Mouse (Mus musculus): ENCODE results near the gene Commd3. TPM values are rescaled to one million over a fixed set of nuclear protein-coding genes. Genes with fewer than 3 reads are reported as not detected.

The Commd3 gene
- polyA plus RNA-seq, 1 experiment, result 121 TPM

DNA sequence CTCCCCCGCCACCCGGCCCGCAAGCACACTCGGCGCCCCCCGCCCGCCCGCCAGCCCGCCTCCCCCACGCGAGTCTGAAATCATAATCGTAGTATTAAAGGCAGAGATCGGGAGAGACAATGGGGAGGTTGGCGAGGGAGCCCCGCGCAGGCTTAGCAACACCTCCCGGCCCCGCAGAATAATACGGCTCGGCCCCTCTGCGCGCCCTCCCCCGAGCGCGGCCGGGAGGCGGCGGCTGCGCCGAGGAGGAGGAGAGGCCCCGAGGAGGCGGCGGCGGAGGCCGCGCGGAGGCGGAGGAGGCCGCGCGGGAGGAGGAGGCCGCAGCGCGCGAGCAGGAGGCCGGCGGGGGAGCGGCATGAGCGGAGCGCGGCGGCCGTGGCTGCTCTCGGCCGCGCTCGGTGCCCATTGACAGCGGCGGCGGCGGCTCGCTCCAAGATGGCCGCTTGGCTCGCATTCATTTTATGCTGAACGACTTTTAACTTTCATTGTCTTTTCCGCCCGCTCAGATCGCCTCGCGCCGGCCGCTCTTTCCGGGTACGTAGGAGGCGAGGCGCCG, 4.8 kb downstream of the Commd3 start, which contains the start of gene Bmi1:
TSS of gene Bmi1 (plus strand) at position 83 of the 556 bp plus-strand sequence.
- Histone ChIP-seq H3K4me2 (ENCODE audit: low read depth) (peak within 1 kb of the TSS; percentile 85), H3K4me3 (peak within 1 kb of the TSS; percentile 60), H3K79me2 (ENCODE audit: control insufficient read depth, insufficient read depth) (peaks cover 45% of the 10 kb centered on the region), H3K27me3 (ENCODE audit: control insufficient read depth, insufficient read depth, insufficient read length) (no peaks in the 10 kb centered on the region), H3ac (ENCODE audit: control insufficient read depth, insufficient read length) (peak within 1 kb of the TSS; percentile 62), H3K36me3 (ENCODE audit: control insufficient read depth, insufficient read depth) (peaks cover 3% of the 10 kb centered on the region)
- TF ChIP-seq MYOD1 (IDR thresholded peaks at IDR 0.05; ENCODE audit: control insufficient read depth in 1 of 3, insufficient read length in 2 of 3, low read depth in 2 of 3), result no peak
- peak; percentile 48 for TF ChIP-seq POLR2AphosphoS2 (IDR thresholded peaks at IDR 0.05; ENCODE audit: insufficient read length, low read depth)
- TF ChIP-seq POLR2A (IDR thresholded peaks at IDR 0.05; ENCODE audit: insufficient read length, low read depth), result peak; percentile 48
- no peak for TF ChIP-seq SRF (IDR thresholded peaks at IDR 0.05; ENCODE audit: control insufficient read depth, insufficient read length, low read depth)
- no peak for TF ChIP-seq MAX (IDR thresholded peaks at IDR 0.05; ENCODE audit: low read depth)

DNA sequence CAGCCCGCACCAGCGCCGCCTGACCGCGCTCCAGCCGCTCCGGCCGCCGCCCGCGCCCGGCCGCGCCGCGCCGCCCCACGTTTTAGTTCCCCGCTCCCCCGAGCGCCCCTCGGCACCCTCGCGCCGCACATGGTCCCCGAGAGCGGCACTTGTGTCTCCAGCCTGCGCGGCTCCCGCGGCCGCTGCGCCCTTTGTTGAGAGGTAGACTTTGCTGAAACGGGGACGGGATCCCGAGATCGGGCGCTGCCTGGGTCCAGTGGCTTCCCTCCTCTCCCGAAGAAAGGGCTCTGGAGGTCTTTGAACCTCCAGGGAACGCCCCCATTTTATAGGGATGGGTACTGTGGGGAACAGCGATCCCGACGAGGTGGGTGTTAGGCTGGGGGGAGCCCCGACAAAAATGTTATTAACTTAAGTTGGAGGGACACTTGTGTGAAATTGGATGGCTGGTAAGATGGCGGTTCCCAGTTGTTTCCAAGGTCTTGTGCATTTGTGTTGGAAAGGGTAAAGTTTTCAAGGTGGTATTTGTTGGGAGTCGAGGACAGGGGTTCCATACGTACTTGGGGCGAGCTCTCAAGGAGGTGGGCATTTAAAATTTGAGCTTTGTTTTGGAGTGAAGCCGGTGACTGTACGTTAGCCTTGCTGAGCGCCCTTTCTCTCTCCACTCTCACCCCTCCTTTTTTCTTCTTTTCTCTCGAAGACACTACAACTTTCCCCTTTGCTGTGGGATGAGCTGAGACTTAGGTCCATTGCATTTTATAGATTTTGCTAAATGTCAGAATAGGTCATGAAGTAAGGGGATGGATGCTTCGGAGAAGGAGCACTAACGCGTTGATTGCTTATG, 5.7 kb downstream of the Commd3 start:
- no peak for TF ChIP-seq TCF12 (IDR thresholded peaks at IDR 0.05; ENCODE audit: insufficient read depth, poor library complexity, severe bottlenecking)
- peak; percentile 22 for TF ChIP-seq POLR2A (IDR thresholded peaks at IDR 0.05; ENCODE audit: insufficient read length, low read depth)
- Histone ChIP-seq H3ac (ENCODE audit: control insufficient read depth, insufficient read length) (peak overlapping the region; percentile 62), H3K79me2 (ENCODE audit: control insufficient read depth, insufficient read depth) (peaks cover 41% of the 10 kb centered on the region), H3K4me3 (peak overlapping the region; percentile 60), H3K27me3 (ENCODE audit: control insufficient read depth, insufficient read depth, insufficient read length) (no peaks in the 10 kb centered on the region), H3K36me3 (ENCODE audit: control insufficient read depth, insufficient read depth) (peaks cover 8% of the 10 kb centered on the region), H3K4me2 (ENCODE audit: low read depth) (peak overlapping the region; percentile 85)

DNA sequence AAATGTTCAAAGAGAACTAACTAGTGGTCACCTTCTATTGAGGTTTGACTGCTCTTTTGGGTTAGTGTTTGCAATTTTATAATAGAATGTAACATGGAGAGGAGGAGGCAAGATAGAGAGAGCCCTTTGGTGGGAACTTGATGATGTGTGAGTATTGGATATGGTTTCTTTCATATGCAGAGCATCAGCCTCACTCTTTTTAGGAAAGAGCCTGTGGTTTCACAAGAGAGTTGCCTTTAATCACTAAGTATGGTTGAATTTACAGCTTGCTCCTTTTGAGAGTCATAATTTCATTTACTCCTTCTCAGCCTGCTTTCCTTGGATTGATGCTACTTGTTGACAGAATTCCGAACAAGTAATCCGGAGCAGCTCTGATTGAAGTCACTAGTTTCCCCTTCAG, 7.5 kb downstream of the Commd3 start:
- Histone ChIP-seq H3K36me3 (ENCODE audit: control insufficient read depth, insufficient read depth) (peaks cover 27% of the 10 kb centered on the region), H3K79me2 (ENCODE audit: control insufficient read depth, insufficient read depth) (peaks cover 30% of the 10 kb centered on the region), H3ac (ENCODE audit: control insufficient read depth, insufficient read length) (no peak overlapping the region), H3K4me3 (no peak overlapping the region), H3K27me3 (ENCODE audit: control insufficient read depth, insufficient read depth, insufficient read length) (no peaks in the 10 kb centered on the region), H3K4me2 (ENCODE audit: low read depth) (no peak overlapping the region)
- TF ChIP-seq MYOD1 (IDR thresholded peaks at IDR 0.05; ENCODE audit: control insufficient read depth in 1 of 3, insufficient read length in 2 of 3, low read depth in 2 of 3) (no peak), POLR2A (IDR thresholded peaks at IDR 0.05; ENCODE audit: insufficient read length, low read depth) (no peak), TCF12 (IDR thresholded peaks at IDR 0.05; ENCODE audit: insufficient read depth, poor library complexity, severe bottlenecking) (no peak), SRF (IDR thresholded peaks at IDR 0.05; ENCODE audit: control insufficient read depth, insufficient read length, low read depth) (no peak), MAX (IDR thresholded peaks at IDR 0.05; ENCODE audit: low read depth) (no peak), POLR2AphosphoS2 (IDR thresholded peaks at IDR 0.05; ENCODE audit: insufficient read length, low read depth) (no peak), CEBPB (IDR thresholded peaks at IDR 0.05; ENCODE audit: insufficient read depth, poor library complexity, severe bottlenecking) (no peak), USF1 (IDR thresholded peaks at IDR 0.05; ENCODE audit: low read depth) (no peak), MYOG (IDR thresholded peaks at IDR 0.05; ENCODE audit: control insufficient read depth in 1 of 3, insufficient read depth in 1 of 3, insufficient read length in 2 of 3, low read depth in 2 of 3) (no peak), REST (IDR thresholded peaks at IDR 0.05; ENCODE audit: insufficient read depth, insufficient read length) (no peak), TCF3 (IDR thresholded peaks at IDR 0.05; ENCODE audit: insufficient read length, low read depth) (no peak), E2F4 (IDR thresholded peaks at IDR 0.05; ENCODE audit: insufficient read depth) (no peak)

DNA sequence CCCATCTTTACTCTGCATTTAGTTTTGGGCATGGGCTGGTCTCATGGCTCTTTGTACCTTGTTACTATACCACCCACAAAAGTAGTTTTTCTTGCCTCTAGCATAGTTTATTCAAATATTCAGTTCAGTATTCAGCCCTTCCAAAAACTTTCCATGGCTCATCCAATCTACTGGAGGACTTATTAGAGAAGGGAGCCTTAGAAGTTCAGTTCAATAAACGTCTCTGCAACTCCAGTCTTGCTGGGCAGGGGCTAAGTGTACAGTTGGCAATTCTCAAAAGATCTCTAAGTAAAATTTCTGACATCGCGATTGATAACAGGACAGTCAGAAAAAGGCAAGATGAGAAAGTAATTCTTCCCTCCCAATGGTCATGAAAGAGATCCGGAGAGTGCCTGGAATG, 8.3 kb downstream of the Commd3 start:
- Histone ChIP-seq H3K27me3 (ENCODE audit: control insufficient read depth, insufficient read depth, insufficient read length) (no peaks in the 10 kb centered on the region), H3K79me2 (ENCODE audit: control insufficient read depth, insufficient read depth) (peaks cover 30% of the 10 kb centered on the region), H3K4me2 (ENCODE audit: low read depth) (peak overlapping the region; percentile 63), H3K36me3 (ENCODE audit: control insufficient read depth, insufficient read depth) (peaks cover 27% of the 10 kb centered on the region), H3ac (ENCODE audit: control insufficient read depth, insufficient read length) (no peak overlapping the region), H3K4me3 (no peak overlapping the region)
- TF ChIP-seq SRF (IDR thresholded peaks at IDR 0.05; ENCODE audit: control insufficient read depth, insufficient read length, low read depth) (no peak), USF1 (IDR thresholded peaks at IDR 0.05; ENCODE audit: low read depth) (no peak), CEBPB (IDR thresholded peaks at IDR 0.05; ENCODE audit: insufficient read depth, poor library complexity, severe bottlenecking) (no peak), POLR2AphosphoS2 (IDR thresholded peaks at IDR 0.05; ENCODE audit: insufficient read length, low read depth) (no peak), MAX (IDR thresholded peaks at IDR 0.05; ENCODE audit: low read depth) (no peak), POLR2A (IDR thresholded peaks at IDR 0.05; ENCODE audit: insufficient read length, low read depth) (no peak), MYOD1 (IDR thresholded peaks at IDR 0.05; ENCODE audit: control insufficient read depth in 1 of 3, insufficient read length in 2 of 3, low read depth in 2 of 3) (no peak), REST (IDR thresholded peaks at IDR 0.05; ENCODE audit: insufficient read depth, insufficient read length) (no peak), TCF3 (IDR thresholded peaks at IDR 0.05; ENCODE audit: insufficient read length, low read depth) (no peak), MYOG (IDR thresholded peaks at IDR 0.05; ENCODE audit: control insufficient read depth in 1 of 3, insufficient read depth in 1 of 3, insufficient read length in 2 of 3, low read depth in 2 of 3) (no peak), E2F4 (IDR thresholded peaks at IDR 0.05; ENCODE audit: insufficient read depth) (no peak), TCF12 (IDR thresholded peaks at IDR 0.05; ENCODE audit: insufficient read depth, poor library complexity, severe bottlenecking) (no peak)

DNA sequence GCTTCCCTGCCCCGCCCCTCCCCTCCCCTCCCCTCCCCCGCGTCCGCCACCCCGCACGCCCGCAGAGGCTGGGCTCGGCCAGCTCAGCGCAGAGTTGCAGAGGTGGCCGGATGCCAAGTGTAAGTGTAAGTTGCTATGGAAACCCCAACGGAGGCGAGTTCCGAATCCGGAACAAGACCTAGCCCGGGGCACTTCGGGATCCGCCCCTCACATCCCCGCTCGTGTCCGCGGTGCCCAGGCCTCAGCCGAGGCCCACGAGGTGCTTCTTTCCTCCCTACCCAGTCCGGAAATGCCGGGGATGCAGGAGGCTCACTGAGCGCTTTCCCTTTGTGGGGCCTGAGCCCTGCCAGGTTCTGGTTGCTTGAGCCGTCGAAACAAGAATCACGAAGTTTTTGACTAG, 8.8 kb downstream of the Commd3 start:
- TF ChIP-seq USF1 (IDR thresholded peaks at IDR 0.05; ENCODE audit: low read depth), result no peak
- H3K4me2 ChIP-seq (ENCODE audit: low read depth), result peak overlapping the region; percentile 45
- no peak overlapping the region for H3ac ChIP-seq (ENCODE audit: control insufficient read depth, insufficient read length)
- no peak overlapping the region for H3K4me3 ChIP-seq
- peaks cover 27% of the 10 kb centered on the region for H3K36me3 ChIP-seq (ENCODE audit: control insufficient read depth, insufficient read depth)
- H3K27me3 ChIP-seq (ENCODE audit: control insufficient read depth, insufficient read depth, insufficient read length), result no peaks in the 10 kb centered on the region
- peaks cover 30% of the 10 kb centered on the region for H3K79me2 ChIP-seq (ENCODE audit: control insufficient read depth, insufficient read depth)

All from myocyte (in vitro differentiated cells).